ENCODE assay signal across 12 mouse cellular contexts in the genomic region with DNA sequence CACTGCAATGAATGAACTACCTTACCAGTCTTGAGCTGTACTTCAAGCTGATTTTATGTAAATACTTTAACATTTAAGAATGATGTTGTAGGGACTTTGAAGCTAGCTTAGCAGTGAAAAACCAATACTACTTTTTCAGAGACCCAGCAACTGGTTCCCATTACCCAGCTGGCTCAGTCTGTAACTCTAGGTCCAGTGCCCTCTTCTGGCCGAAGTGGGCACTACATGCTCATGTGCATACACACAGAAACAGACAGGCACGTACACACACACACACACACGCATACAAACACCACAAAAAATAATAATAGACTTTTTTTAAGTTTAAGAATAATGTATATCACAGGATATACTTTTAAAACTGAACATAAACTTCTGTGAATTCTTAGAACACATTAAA.
DNase-seq lines count a peak whose midpoint lies in the region; ATAC-seq and TF ChIP-seq lines count a peak whose summit lies in the region.
"Had no signal": no experiment of that assay in that cellular context is flagged by ENCODE, and none has a peak within 500 bp of the region (broad histone marks: within the 10 kb centered on the region; RNA-seq: fewer than 3 reads in every experiment).

No protein-coding gene starts in this region.

- H3K27me3 ChIP-seq in kidney, postnatal 0 days (ENCODE audit: insufficient read depth, low read length) = no peaks in the 10 kb centered on the region
- no peaks in the 10 kb centered on the region for H3K27me3 ChIP-seq in kidney, embryonic 15.5 days
- no peaks in the 10 kb centered on the region for H3K27me3 ChIP-seq in testis, adult 2 months (ENCODE audit: control insufficient read depth, insufficient read depth, low read length)
- no peaks in the 10 kb centered on the region for H3K27me3 ChIP-seq in small intestine, adult 2 months (ENCODE audit: control insufficient read depth, insufficient read depth, low read length)

- no peaks in the 10 kb centered on the region for H3K9me3 ChIP-seq in kidney, postnatal 0 days (replicated peaks; ENCODE audit: low read length)
- H3K9me3 ChIP-seq in kidney, embryonic 15.5 days (replicated peaks) = no peaks in the 10 kb centered on the region

- no peaks in the 10 kb centered on the region for H3K36me3 ChIP-seq in kidney, postnatal 0 days (ENCODE audit: insufficient read depth, low read length)
- no peaks in the 10 kb centered on the region for H3K36me3 ChIP-seq in kidney, embryonic 15.5 days
- H3K36me3 ChIP-seq in testis, adult 2 months (ENCODE audit: control insufficient read depth, insufficient read depth, low read length) = no peaks in the 10 kb centered on the region
- no peaks in the 10 kb centered on the region for H3K36me3 ChIP-seq in small intestine, adult 2 months (ENCODE audit: control insufficient read depth, insufficient read depth, low read length)

- no peak for TF ChIP-seq POLR2A in testis, adult 2 months (IDR thresholded peaks at IDR 0.05; ENCODE audit: control insufficient read depth, low read depth, low read length)
- no peak for TF ChIP-seq POLR2A in small intestine, adult 2 months (IDR thresholded peaks at IDR 0.05; ENCODE audit: low read depth, low read length)

- H3K9ac ChIP-seq in kidney, postnatal 0 days (ENCODE audit: low read depth, low read length) = no peak overlapping the region
- H3K9ac ChIP-seq in kidney, embryonic 15.5 days = no peak overlapping the region
- H3K9ac ChIP-seq: hindbrain, embryonic 14.5 days had no signal

- ATAC-seq in kidney, postnatal 0 days (replicated peaks; ENCODE audit: low FRiP score, low read depth) = no peak
- ATAC-seq in kidney, embryonic 15.5 days (replicated peaks; ENCODE audit: low FRiP score) = no peak
- ATAC-seq in cerebellum, adult (ENCODE audit: insufficient number of reproducible peaks, low FRiP score, low TSS enrichment) = no peak

- H3K4me3 ChIP-seq in kidney, postnatal 0 days (replicated peaks; ENCODE audit: low read depth, low read length) = no peak overlapping the region
- H3K4me3 ChIP-seq in kidney, embryonic 15.5 days (replicated peaks) = no peak overlapping the region
- H3K4me3 ChIP-seq in testis, adult 2 months (ENCODE audit: control insufficient read depth, low read depth, low read length) = no peak overlapping the region
- no peak overlapping the region for H3K4me3 ChIP-seq in small intestine, adult 2 months (ENCODE audit: low read depth, low read length)

- WGBS in kidney, postnatal 0 days = 83% methylated on average over 3 of the region's 3 CpGs
- 91% methylated on average over 3 of the region's 3 CpGs for WGBS in kidney, embryonic 15.5 days
- WGBS in small intestine, adult 2 months = 80% methylated on average over 3 of the region's 3 CpGs

- H3K27ac ChIP-seq in kidney, postnatal 0 days = no peak overlapping the region
- no peak overlapping the region for H3K27ac ChIP-seq in kidney, embryonic 15.5 days
- no peak overlapping the region for H3K27ac ChIP-seq in testis, adult 2 months (ENCODE audit: control insufficient read depth, insufficient read depth, low read depth, low read length)
- no peak overlapping the region for H3K27ac ChIP-seq in small intestine, adult 2 months (ENCODE audit: insufficient read depth, low read depth, low read length)
- H3K27ac ChIP-seq: hindbrain, embryonic 14.5 days had no signal

- peak; percentile 16; the same call in 1 of the 2 replicates for TF ChIP-seq CTCF in kidney, postnatal 0 days (IDR thresholded peaks at IDR 0.05; ENCODE audit: low read depth)
- peak; percentile 70; the same call in 1 of the 2 replicates for TF ChIP-seq CTCF in testis, adult 2 months (IDR thresholded peaks at IDR 0.05; ENCODE audit: control insufficient read depth, insufficient read depth, insufficient replicate concordance, low read depth, low read length)
- TF ChIP-seq CTCF in small intestine, adult 2 months (IDR thresholded peaks at IDR 0.05; ENCODE audit: extremely low read depth, insufficient read length, insufficient replicate concordance, low read depth, low read length) = peak; percentile 17; the same call in 1 of the 2 replicates

- H3K4me2 ChIP-seq in kidney, postnatal 0 days (ENCODE audit: low read length) = no peak overlapping the region
- H3K4me2 ChIP-seq in kidney, embryonic 15.5 days = no peak overlapping the region
- H3K4me2 ChIP-seq: hindbrain, embryonic 14.5 days had no signal

- DNase-seq in kidney, postnatal 0 days (ENCODE audit: low spot score) = no peak
- no peak for DNase-seq in testis, postnatal 14 days (ENCODE audit: low spot score)
- DNase-seq in R1 (ENCODE audit: low read depth, low spot score) = peak; percentile 73
- DNase-seq in spleen, postnatal 36 days (ENCODE audit: low spot score in 2 of 2) = no peak
- DNase-seq: cerebellum, adult 9-10 months; heart, adult 11 months; layer of hippocampus, adult 9-11 months had no signal

- H3K4me1 ChIP-seq in kidney, postnatal 0 days (replicated peaks; ENCODE audit: insufficient read depth, low read length) = no peaks in the 10 kb centered on the region
- H3K4me1 ChIP-seq in kidney, embryonic 15.5 days = no peaks in the 10 kb centered on the region
- H3K4me1 ChIP-seq in testis, adult 2 months (ENCODE audit: control insufficient read depth, insufficient read depth, low read length) = no peaks in the 10 kb centered on the region
- H3K4me1 ChIP-seq in small intestine, adult 2 months (ENCODE audit: control insufficient read depth, insufficient read depth, insufficient read length, low read length) = no peaks in the 10 kb centered on the region

Comparison
In these comparisons a context has a peak if more than half of its experiments do, and no peak if none do; other contexts are left out.
1. CTCF ChIP-seq: peak in every context shown above with its lines; median percentile 70 in testis, adult 2 months; 17 in small intestine, adult 2 months; 16 in kidney, postnatal 0 days.